Mouse (Mus musculus) myocyte (in vitro differentiated cells): Measurements from ENCODE around the gene Gm9747. TPM values are rescaled to one million over a fixed set of nuclear protein-coding genes. Genes with fewer than 3 reads are reported as not detected.

Experiments
- H3K27me3 ChIP-seq: one replicate; pipeline ENCODE4 v1.6.1; 2011; ENCODE audit not compliant: control insufficient read depth, insufficient read depth, insufficient read length
- H3K36me3 ChIP-seq: one replicate; pipeline ENCODE4 v1.6.1; 2011; ENCODE audit not compliant: control insufficient read depth, insufficient read depth
- H3K4me2 ChIP-seq: one replicate; pipeline ENCODE4 v1.6.1; 2011; ENCODE audit warnings: low read depth, control low read depth
- H3K4me3 ChIP-seq: one replicate; pipeline ENCODE4 v1.5.1; 2011; ENCODE audit warnings: mild to moderate bottlenecking, control low read depth, moderate library complexity
- H3K79me2 ChIP-seq: one replicate; pipeline ENCODE4 v1.6.1; 2011; ENCODE audit not compliant: control insufficient read depth, insufficient read depth
- H3ac ChIP-seq: one replicate; pipeline ENCODE4 v1.6.1; 2011; ENCODE audit not compliant: control insufficient read depth, insufficient read length
- CEBPB ChIP-seq: IDR thresholded peaks from 2 replicates; pipeline ENCODE4 v1.6.1; 2011; ENCODE audit warnings: mild to moderate bottlenecking, moderate library complexity; ENCODE audit not compliant: poor library complexity, insufficient read depth, severe bottlenecking
- E2F4 ChIP-seq: IDR thresholded peaks from one replicate; pipeline ENCODE4 v1.6.1; 2011; ENCODE audit warnings: mild to moderate bottlenecking, control low read depth, moderate library complexity; ENCODE audit not compliant: insufficient read depth
- MAX ChIP-seq: IDR thresholded peaks from one replicate; pipeline ENCODE4 v1.6.1; 2011; ENCODE audit warnings: low read depth, mild to moderate bottlenecking, control low read depth
- MYOD1 ChIP-seq, 3 experiments: IDR thresholded peaks; one replicate each; pipeline ENCODE4 v1.6.1; 2011; ENCODE audit warnings: control low read depth in 2 of 3, low read depth in 2 of 3, mild to moderate bottlenecking in 2 of 3, moderate library complexity in 1 of 3; ENCODE audit not compliant: insufficient read length in 2 of 3, control insufficient read depth in 1 of 3
- MYOG ChIP-seq, 3 experiments: IDR thresholded peaks; one replicate each; pipeline ENCODE4 v1.6.1; 2011; ENCODE audit warnings: control low read depth in 2 of 3, low read depth in 2 of 3, mild to moderate bottlenecking in 2 of 3; ENCODE audit not compliant: insufficient read length in 2 of 3, control insufficient read depth in 1 of 3, insufficient read depth in 1 of 3
- POLR2A ChIP-seq: IDR thresholded peaks from one replicate; pipeline ENCODE4 v1.6.1; 2011; ENCODE audit warnings: low read depth, mild to moderate bottlenecking, control low read depth, moderate library complexity; ENCODE audit not compliant: insufficient read length
- POLR2AphosphoS2 ChIP-seq: IDR thresholded peaks from one replicate; pipeline ENCODE4 v1.6.1; 2011; ENCODE audit warnings: low read depth, control low read depth; ENCODE audit not compliant: insufficient read length
- REST ChIP-seq: IDR thresholded peaks from one replicate; pipeline ENCODE4 v1.6.1; 2011; ENCODE audit warnings: mild to moderate bottlenecking, control low read depth, moderate library complexity; ENCODE audit not compliant: insufficient read depth, insufficient read length
- SRF ChIP-seq: IDR thresholded peaks from one replicate; pipeline ENCODE4 v1.6.1; 2011; ENCODE audit warnings: low read depth; ENCODE audit not compliant: control insufficient read depth, insufficient read length
- TCF12 ChIP-seq: IDR thresholded peaks from one replicate; pipeline ENCODE4 v1.6.1; 2011; ENCODE audit warnings: mild to moderate bottlenecking, control low read depth; ENCODE audit not compliant: poor library complexity, insufficient read depth, severe bottlenecking
- TCF3 ChIP-seq: IDR thresholded peaks from one replicate; pipeline ENCODE4 v1.6.1; 2011; ENCODE audit warnings: low read depth, control low read depth; ENCODE audit not compliant: insufficient read length
- USF1 ChIP-seq: IDR thresholded peaks from one replicate; pipeline ENCODE4 v1.6.1; 2011; ENCODE audit warnings: low read depth, mild to moderate bottlenecking, control low read depth, moderate library complexity
- polyA plus RNA-seq: library from polyadenylated mRNA; unstranded; fragments of >200 nt; fragmentation: generic; extraction: Trizol; gene quantifications from one replicate; pipeline ENCODE4 v1.2.1, GENCODE M21; 2012; ENCODE audit warnings: missing spikeins

Gene Gm9747
- 4.0 TPM for polyA plus RNA-seq

DNA sequence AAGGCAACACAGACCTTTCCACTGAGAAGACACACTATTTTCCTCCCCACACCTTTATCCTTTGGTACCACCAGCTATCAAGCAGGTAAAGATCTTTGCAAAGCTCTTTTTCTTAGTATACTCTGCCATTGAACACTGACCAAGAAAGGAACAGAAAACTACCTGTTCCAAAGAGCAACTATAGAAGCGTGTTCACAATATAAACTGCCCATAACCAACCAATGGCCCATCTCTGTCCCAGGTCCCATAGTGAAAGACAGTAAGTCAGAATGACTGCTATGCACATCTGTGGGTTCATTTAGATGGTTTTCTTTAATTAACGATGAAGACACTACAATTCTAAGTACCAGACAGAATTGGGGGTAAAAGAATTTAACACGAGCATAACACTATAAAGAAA is at the start of gene Gm9747:
Gm9747 (plus strand) TSS at position 301 of the 400 bp plus-strand sequence.
- Histone ChIP-seq H3K36me3 (peaks cover 13% of the 10 kb centered on the region), H3K79me2 (no peaks in the 10 kb centered on the region), H3K4me2 (no peak within 1 kb of the TSS), H3K4me3 (no peak within 1 kb of the TSS), H3K27me3 (no peaks in the 10 kb centered on the region), H3ac (no peak within 1 kb of the TSS)
- TF ChIP-seq MYOD1 (IDR thresholded peaks at IDR 0.05; ENCODE audit: control insufficient read depth in 1 of 3, insufficient read length in 2 of 3, low read depth in 2 of 3) (no peak), TCF12 (no peak)

DNA sequence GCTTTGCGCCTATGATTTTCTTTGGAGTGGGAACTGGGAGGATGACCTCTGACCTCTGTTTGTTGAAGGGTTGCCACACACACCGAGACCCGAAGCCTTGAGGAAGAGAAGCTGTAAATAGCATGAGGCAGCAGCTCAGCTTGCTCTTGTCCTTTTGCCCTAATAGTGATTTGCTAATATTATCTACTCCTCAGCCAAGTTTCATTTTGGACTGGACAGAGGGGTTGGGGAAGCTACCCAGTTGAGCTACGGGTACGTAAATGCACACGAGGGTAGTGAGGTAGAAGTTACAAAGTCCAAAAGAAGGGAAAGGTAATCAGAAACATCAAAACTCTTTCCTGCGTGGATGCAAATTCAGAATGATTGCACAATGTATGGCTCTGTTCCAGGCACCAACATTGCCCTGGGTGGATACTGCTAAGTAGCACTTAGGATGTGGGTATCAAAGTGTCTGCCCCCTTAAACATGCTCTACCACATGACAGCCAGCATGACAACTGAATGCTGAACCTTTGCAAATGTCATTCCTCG is 48.9 kb upstream of the Gm9747 start:
- TF ChIP-seq USF1 (no peak), POLR2AphosphoS2 (no peak), SRF (no peak), CEBPB (peak; percentile 64), MYOG (IDR thresholded peaks at IDR 0.05; ENCODE audit: control insufficient read depth in 1 of 3, insufficient read depth in 1 of 3, insufficient read length in 2 of 3, low read depth in 2 of 3) (no peak), MAX (no peak)
- no peak overlapping the region for H3K4me3 ChIP-seq

DNA sequence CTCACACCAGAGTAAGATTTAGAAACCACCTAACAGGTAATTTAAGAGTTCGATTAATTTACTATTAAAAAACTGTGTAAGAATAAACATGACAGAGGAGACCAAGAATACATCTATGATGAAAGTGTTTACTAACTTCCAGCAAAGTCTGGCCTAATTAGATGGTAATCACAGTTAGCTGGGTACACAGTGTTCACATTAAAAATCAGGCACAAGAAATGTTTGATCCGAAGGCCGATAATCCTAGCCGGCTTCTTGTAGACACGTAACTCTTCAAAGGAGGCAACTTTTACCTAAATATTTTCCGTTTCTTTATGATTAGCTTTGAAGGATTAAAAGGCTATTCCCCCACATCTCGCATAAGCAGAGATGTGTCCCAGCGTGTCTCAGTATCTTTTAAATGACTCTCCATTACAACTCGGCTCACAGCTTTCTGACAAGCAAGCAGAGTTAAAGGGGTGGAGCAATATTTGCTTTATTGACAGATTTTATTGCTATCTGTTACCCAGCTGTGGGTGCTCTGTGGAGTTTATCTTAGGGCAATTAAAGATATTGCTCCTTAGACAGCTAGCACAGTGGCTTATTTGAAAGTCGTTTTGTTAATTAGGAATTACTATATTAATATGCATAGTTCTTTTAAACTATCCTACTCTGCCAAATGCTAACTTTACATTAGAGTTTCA is 44.2 kb upstream of the Gm9747 start:
- Histone ChIP-seq H3ac (no peak overlapping the region), H3K4me3 (no peak overlapping the region), H3K4me2 (no peak overlapping the region), H3K36me3 (no peaks in the 10 kb centered on the region), H3K79me2 (no peaks in the 10 kb centered on the region), H3K27me3 (no peaks in the 10 kb centered on the region)
- TF ChIP-seq SRF (no peak), REST (no peak), TCF12 (no peak), MYOG (IDR thresholded peaks at IDR 0.05; ENCODE audit: control insufficient read depth in 1 of 3, insufficient read depth in 1 of 3, insufficient read length in 2 of 3, low read depth in 2 of 3) (no peak), TCF3 (no peak), MYOD1 (IDR thresholded peaks at IDR 0.05; ENCODE audit: control insufficient read depth in 1 of 3, insufficient read length in 2 of 3, low read depth in 2 of 3) (no peak), E2F4 (no peak), USF1 (no peak), POLR2A (no peak)

More for the DNA sequence above, 48.9 kb upstream of the Gm9747 start:
- no peak overlapping the region for H3K4me2 ChIP-seq
- H3K36me3 ChIP-seq = no peaks in the 10 kb centered on the region
- H3K27me3 ChIP-seq = no peaks in the 10 kb centered on the region
- H3ac ChIP-seq = no peak overlapping the region
- H3K79me2 ChIP-seq = no peaks in the 10 kb centered on the region

DNA sequence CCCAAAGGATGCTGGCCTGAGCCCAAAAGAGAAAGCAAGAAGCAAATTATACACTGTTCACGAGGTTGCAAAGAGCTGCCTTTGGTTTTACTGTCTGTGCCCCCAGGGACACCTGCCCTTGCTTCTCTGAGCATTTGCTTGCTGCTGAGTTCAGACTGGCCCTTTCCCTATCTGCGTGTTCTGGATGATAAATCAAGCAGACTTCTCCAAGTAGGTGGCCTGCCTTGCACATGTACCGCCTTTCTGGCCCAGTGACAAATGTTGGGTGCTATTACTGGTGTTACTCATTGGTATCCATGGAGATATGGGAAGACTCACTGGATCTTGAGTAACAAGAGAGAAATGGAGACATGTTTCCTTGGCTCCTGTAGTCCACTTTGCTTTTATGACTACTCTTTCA is 43.4 kb upstream of the Gm9747 start:
- Histone ChIP-seq H3ac (no peak overlapping the region), H3K4me2 (peak overlapping the region; percentile 49), H3K79me2 (no peaks in the 10 kb centered on the region), H3K36me3 (no peaks in the 10 kb centered on the region), H3K4me3 (no peak overlapping the region), H3K27me3 (no peaks in the 10 kb centered on the region)
- TF ChIP-seq TCF3 = no peak
- TF ChIP-seq MYOG (IDR thresholded peaks at IDR 0.05; ENCODE audit: control insufficient read depth in 1 of 3, insufficient read depth in 1 of 3, insufficient read length in 2 of 3, low read depth in 2 of 3) = no peak
- TF ChIP-seq MYOD1 (IDR thresholded peaks at IDR 0.05; ENCODE audit: control insufficient read depth in 1 of 3, insufficient read length in 2 of 3, low read depth in 2 of 3) = peak in 1 of 3 experiments; percentile 8
- no peak for TF ChIP-seq MAX

DNA sequence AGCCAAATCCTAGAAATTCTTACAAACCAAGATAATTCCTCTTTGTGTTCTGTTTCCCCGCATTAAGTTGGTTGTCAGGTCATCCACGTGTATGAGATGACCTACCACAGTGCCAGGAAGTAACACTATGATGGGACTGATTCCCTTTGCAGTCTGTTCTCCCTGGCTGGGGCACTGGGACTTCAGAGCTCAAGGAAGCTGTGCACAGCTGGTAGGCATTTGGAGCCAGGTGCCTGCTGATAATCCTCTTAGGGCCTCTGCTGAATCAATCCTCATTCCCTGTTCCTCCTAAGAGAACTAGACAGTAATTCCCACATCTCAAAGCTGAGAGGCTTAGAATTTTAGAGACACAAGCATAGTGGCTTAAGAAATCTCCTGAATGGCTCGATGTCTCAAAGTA is 41.3 kb upstream of the Gm9747 start:
- H3K4me3 ChIP-seq = no peak overlapping the region
- H3K79me2 ChIP-seq = no peaks in the 10 kb centered on the region
- H3K27me3 ChIP-seq = no peaks in the 10 kb centered on the region
- no peaks in the 10 kb centered on the region for H3K36me3 ChIP-seq
- no peak for TF ChIP-seq TCF12
- TF ChIP-seq TCF3 = no peak
- TF ChIP-seq MYOD1 (IDR thresholded peaks at IDR 0.05; ENCODE audit: control insufficient read depth in 1 of 3, insufficient read length in 2 of 3, low read depth in 2 of 3) = no peak
- TF ChIP-seq MYOG (IDR thresholded peaks at IDR 0.05; ENCODE audit: control insufficient read depth in 1 of 3, insufficient read depth in 1 of 3, insufficient read length in 2 of 3, low read depth in 2 of 3) = no peak
- TF ChIP-seq CEBPB = no peak
- TF ChIP-seq POLR2A = no peak
- TF ChIP-seq SRF = no peak
- TF ChIP-seq USF1 = no peak
- no peak for TF ChIP-seq REST
- TF ChIP-seq POLR2AphosphoS2 = no peak
- TF ChIP-seq MAX = no peak
- H3K4me2 ChIP-seq = no peak overlapping the region
- no peak overlapping the region for H3ac ChIP-seq
